Mouse (Mus musculus) ZHBTc4 (cell line): Measurements from ENCODE around the gene Samd4b.
"Not testable (repeated sequence)": the region's sequence is repeated elsewhere in the genome, so short reads cannot be mapped to it uniquely, and the experiment has no call there.

ENCODE experiments used
- DNase-seq: peaks from one replicate; pipeline ENCODE4 v3.0.0-alpha.2; 2011; ENCODE audit warnings: low read depth, low spot score

The Samd4b gene

DNA sequence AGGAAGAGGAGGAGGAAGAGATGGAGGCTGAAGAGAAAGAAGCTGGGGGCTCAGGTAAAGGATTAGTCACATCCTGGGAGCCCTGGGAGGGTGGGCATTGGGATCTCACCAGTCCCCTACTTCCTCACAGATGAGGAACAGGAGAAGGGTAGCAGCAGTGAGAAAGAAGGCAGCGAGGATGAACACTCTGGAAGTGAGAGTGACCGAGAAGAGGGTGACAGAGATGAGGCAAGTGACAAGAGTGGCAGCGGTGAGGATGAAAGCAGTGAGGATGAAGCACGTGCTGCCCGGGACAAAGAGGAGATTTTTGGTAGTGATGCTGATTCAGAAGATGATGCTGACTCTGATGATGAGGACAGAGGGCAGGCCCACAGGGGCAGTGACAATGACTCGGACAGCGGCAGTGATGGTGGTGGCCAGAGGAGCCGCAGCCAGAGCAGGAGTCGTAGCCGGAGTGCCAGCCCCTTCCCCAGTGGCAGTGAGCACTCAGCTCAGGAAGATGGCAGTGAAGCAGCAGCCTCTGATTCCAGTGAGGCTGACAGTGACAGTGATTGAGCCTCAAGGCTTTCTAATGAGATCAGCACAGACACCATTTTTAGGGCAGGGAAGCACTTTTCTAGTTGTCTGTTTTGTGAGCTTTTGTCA is 199.1 kb downstream of the Samd4b start:
- no peak for DNase-seq

DNA sequence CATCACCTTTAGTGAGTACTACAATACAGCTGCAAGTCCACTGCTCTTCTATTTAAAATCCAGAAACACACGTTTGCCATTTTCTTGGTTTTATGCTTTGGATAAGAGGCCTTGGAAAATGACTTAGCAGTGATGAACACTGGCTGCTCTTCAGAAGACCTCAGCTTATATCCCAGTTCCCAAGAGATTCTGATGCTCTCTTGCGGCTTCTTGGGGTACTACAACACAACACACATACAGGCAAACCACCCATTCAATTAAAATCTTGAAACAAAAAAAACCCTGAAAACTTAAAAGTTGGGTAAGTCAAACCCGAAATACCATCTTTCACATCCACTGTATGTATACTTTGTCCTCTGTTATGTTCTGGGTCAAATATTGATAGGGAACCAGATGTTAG is 199.9 kb downstream of the Samd4b start:
- peak; percentile 70 for DNase-seq

DNA sequence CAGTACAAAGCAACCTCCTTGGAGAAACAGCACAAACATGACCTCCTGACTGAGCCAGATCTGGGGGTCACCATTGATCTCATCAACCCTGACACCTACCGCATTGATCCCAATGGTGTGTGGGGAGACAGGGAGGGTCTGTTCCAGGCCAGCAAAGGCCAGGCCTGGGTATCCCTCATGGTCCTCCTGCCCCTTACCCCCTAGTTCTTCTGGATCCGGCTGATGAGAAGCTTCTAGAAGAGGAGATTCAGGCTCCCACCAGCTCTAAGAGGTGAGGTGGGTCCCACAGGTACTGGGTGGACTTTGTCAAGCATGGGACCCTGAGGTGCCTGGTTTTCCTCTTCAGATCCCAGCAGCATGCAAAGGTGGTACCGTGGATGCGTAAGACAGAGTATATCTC is 202.5 kb downstream of the Samd4b start:
- no peak for DNase-seq

DNA sequence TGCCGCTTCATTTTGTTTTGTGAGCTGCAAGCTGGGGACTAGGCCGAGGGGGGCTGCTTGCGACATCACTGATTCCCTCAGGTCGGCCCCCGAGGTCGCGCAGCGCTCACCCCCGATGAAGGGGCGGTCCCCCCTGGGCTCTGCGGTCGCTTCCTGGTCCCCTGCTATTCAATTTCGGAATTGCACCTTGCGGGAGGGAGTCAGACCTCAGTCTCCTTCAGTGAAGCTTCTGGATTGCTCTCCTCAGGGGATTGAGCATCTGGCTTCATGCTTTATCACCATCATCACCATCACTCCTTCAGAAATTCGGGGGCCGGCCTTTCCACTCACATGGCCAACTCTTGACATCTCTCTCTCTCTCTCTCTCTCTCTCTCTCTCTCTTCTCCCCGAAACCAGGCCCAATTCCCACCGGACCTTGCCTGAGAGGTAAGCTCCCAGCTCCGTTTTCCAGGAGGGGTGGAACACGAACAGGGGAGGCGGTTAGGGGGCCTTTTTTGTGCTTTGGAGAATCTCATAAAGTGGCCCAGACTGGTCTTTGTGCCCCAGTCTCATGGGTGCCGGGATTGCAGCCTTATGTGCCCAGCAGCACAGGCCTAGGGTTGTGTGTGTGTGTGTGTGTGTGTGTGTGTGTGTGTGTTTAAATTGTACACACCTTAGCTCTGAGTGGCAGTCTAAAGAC is 204.5 kb downstream of the Samd4b start:
- DNase-seq: no peak

DNA sequence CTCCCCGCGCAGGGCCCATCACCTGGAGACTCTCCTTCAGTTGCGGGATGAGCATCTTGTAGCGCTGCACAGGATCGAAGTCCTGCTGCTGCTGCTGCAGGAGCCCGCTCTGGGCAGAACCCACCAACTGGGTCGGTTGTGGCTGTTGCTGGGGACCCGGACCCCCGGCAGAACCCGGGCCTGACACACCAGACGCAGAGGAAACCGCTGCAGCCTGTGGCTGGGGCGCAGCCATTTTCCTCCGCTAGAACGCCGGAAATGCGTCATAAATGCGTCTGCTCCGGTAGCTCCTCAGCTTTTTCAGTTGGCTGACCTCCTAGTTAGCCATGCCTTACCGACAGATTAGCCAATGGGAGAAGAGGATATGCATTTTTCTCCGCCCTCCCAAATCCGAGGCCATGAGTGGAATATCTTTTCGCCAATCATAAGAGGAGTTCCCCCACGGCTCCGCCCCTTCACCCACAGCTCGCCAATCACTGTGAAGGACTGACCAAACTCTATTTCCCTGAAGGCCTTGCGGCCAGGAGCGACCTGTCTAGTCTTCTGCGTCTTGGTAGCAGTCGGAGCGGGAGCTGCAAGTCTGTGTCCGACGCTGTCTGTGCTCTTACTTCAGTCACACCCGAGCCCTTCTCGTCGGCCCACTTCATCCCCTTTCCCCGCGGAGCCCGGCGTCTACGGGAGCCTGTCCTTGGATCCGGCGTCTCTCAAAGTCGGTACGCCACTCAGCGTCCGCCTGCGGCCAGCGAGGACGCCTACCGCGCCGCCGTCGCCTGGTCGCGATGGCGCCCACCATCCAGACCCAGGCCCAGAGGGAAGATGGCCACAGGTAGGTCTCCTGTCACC is 205.3 kb downstream of the Samd4b start, which contains the start of the genes Med29 and Paf1:
Med29 (minus strand) TSS at position 280 of the 843 bp plus-strand sequence.
Paf1 (plus strand) TSS at position 523 of the 843 bp plus-strand sequence.
- DNase-seq: peak; percentile 99

DNA sequence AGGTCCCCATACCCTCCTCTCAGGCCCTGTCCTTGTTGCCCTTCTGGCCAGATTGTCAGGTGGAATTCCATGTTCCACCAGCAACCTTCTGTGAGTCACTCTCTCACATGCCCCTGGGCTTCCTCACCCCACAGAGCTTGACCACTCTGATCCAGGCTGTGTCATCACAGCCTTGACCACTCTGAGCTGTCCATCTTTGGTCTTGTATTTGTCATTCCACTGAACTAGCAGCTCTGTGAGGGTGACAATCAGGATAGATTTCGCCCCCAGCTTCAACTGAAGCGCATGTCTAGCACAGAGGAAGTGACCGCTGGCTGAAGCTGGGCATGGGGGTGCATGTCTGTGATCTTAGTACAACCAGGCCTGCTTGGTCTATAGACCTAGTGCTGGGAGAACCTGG is 207.6 kb downstream of the Samd4b start:
- DNase-seq: no peak

DNA sequence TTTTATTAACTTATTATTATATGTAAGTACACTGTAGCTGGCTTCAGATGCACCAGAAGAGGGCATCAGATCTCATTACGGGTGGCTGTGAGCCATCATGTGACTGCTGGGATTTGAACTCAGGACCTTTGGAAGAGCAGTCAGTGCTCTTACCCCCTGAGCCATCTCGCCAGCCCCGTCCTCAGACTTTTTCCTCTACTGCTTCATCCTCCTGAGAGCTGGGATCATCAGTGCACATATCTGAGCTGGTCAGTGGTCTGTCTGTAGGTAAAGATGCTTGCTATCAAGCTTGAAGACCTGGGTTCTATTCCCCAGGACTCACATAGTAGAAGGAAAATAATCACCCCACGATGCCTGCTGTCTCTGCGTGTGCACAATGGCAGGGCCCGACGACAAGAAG is 210.6 kb downstream of the Samd4b start:
- not testable (repeated sequence) for DNase-seq

DNA sequence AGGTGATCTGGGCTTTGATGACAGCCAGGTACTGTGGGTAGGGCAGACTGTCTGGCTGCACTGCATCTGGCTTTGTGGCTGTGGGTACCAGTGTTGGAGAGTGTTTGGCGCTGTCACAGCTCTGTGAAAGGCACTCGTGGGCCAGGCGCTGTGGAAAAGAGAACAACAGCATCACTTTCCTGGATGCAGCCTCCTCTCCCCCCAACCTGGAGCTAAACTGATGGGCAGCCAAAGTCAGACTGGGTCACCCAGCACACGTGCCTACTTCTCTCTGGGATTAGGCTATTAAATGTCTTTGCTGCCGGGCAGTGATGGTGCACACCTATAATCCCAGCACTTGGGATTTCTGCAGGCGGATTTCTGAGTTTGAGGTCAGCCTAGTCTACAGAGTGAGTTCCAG is 211.1 kb downstream of the Samd4b start:
- not testable (repeated sequence) for DNase-seq

DNA sequence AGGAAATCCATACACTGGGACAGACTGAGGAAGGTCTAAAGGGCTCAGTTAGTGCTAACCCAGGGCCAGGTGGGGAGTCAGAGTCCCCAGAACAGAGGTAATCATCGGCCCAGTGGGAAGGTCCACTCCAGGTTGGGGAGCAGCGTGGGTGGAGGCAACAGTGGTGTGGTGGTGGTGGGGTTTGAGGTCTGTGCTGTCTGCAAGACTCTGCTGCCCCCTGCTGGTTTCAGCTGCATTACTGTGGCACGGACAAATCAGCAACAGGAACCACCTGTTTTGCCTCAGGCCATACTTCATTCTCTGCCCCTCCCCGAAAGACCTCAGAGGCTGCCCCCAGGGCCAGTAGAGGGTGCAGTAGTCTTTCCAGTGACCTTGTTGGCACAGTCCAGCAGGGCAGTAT is 211.5 kb downstream of the Samd4b start:
- DNase-seq: peak; percentile 94

DNA sequence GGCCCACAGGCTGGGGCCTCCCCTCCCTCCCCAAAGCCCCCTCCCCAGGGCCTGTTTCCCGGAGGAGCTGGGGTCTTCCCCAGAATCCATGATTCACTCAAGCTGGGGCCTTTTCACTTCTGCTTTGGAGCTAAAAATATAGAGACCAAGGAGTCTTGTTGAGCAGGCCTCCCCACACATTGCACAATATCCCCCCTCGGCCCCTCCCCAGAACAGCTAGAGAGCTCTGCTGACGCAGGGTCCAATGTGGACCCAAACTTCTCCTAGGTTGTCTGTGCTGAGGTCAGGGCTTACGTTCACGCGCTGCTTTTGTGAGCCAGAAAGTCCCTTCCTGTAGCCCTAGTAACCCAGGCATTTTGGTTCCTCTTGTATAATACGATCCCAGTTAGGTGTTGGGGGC is 211.9 kb downstream of the Samd4b start:
- DNase-seq: no peak

DNA sequence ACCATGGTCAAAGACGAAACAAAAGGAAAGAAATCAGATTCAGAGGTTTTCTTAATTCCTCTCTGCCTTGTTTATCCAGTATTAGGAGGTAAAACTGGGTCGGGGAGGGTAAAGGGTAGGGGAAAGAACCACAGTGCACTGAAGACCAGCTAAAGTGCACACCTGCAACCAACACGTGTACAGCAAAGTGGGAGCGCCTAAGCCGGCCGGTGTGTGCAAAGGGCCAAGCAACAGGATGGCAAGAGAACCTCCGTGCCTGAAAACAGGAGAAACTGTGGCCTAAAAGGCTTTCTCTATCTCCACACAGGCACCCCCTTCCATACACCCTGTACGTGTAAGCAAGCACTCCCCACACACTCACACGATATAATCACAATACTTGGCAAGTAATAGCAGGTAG is 212.7 kb downstream of the Samd4b start:
- no peak for DNase-seq

DNA sequence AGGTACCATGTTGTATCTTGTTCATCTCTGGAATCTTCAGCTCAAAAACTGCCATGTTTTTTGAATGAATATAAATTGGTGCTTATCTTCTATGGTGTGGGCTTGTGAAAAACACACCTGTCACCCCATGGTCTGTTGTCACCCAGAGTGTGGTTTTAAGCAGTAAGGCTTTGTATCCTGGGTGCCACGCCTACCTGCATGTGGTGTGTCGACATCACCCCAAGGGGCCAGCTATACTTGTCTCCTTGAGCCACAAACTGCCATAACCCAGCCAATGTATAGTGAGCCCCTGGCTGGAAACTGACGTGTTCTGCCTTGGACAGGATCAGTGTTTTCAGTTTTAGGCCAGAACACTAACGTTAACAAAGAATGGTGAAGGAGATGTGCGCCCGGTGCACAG is 213.8 kb downstream of the Samd4b start:
- DNase-seq: no peak

DNA sequence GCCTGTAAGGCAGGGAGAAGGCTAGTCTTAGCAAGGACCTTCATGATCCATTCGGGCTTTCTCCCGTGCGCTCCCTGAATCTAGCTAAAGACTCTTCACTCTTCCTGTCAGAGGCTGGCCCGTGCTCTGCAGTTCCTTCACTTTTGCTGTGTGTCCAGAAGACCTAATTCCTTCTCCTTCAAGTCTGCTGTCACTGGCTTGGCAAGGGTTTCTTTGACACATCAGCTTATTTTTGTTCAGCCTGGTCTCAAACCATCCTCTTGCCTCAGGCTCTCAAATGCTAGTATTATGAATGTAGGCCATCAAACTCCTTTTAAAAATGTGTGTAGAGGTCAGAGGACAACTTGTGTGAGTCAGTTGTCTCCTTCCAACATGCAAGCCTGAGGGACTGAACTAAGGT is 214.3 kb downstream of the Samd4b start:
- no peak for DNase-seq

DNA sequence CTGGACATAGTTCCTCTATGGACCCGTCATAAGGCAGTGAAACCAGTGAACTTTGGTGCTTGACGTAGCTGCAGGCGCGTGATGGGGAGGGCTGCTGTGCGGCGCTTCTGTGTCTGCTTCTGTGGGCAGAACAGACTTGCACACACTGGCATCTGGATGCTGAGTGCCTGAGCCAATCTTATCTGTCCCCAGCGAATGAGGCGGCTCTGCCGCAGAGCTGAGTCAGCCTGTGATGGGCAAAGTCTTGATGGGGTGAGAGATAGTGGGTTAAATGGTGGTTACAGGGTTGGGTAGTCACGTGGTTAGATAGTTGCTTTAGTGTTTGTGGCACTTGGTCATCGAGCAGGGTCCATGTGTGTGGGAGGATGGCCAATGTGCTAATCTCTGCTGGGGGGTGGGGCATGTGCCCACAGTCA is 215.0 kb downstream of the Samd4b start:
- no peak for DNase-seq

DNA sequence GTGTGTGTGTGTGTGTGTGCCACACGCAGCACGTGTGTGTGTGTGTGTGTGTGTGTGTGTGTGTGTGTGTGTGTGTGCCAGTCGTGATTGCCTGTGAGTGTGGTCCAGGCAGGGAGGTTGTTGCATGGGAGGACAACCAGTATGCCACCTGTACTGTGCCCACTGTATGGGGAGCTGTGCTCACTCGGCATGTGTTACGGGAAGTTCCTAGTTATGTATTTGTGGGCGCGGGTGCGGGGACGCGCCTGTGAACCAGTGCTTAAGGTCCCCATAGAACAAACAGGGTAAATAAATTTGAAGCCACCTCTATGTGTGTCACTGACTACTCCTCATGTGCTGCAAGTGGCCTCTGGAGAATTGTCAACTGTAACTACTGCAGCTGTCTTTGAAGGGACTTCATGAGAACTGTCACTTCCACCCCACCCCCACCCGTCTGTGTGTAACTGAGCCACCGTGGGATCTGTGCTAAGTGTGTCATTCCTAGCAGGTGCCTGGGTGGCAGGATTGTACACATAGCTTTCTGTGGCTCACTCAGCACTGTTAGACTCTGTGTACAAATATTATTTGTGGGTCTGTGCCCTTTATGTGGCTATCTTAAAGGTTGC is 215.5 kb downstream of the Samd4b start:
- no peak for DNase-seq

DNA sequence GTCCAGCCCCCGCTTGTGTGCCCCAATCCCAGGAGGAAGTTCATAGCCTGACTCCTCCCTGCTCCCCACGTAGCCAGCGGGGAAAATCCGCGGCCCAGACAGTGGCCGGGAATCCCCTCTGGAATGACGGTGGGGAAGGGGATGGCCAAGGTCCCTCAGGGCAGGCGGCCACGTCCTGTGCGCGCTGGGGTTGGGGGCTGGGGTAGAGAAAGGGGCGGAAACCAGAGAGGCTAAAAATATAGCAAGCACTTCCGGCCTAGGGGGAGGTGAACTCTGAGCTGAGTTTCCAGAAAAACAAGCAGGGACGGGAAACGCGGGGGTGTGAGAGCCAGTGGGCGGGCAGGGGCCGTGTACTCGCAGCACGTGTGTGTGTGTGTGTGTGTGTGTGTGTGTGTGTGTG is 216.0 kb downstream of the Samd4b start:
- DNase-seq: peak; percentile 69

DNA sequence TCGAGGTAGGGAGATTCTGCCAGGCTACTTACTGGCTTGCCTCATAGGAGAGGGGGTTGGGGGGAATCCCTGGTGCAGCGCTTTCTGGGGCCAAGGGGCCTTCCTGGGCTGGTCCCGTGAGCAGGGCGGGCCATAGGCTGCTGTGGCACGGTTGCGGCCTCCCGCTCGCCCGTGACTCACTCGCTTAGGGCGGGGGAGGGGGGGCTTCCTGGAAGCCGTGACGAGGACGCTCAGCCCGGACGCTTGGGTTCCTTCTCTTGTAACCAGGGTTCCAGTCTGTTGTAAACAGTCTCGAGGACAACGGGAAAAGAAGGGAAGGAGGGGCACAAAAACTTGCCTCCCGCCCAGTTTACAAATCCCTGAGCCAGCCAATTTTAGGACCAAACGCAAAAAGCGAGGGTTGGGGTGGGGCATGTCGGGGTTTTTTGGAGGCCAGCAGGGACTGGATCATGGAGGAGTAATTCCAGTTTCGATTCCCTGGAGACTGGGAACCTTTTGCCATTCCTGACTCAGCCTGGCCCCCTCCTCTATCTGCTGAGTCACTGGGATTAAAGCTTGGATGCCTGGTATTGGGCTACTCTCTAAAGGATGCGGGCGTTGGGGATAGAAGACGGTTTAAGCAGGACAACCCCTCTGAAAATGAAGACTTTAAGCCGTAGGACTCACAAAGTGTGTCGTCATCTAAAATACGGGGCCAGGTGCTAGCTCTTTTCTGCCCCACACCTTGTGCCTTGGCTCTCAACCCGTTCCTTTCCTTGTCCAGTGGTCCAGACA is 216.7 kb downstream of the Samd4b start:
- peak; percentile 85 for DNase-seq

DNA sequence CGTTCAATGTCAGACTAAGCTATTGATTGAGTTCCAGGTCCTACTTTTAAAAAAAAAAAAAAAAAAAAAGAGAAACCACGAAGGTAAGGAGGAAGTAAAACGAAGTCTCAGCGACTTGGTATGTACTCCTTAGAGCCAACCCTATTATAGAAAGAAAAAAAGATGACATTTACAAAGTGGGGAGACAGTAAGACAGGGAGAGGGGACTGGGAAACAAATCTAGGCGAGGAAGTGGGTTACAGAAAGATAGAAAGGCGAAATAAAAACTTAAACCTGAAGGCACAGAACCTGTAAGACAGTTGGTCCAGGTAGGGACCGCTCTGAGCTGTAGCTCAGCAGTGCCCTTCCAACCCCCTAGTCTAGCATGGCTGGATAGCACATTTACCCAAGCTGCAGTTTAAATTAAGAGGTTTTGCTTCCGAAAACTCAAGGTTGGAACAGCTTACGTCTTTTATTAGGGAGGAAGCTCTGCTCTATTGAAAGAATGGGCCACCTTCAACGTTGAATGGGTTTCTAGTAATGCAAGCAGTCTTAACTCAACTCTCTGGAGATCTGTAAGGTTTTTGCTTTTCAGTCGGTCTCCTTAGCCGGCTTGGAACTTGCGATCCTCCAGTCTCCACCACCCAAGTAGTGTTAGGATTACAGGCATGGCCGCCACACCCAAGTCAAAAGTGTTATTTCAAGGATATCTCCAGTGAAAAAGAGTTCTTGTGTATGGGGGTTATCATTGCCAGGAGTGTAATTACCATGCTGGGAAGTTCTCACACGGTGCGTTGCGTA is 217.5 kb downstream of the Samd4b start, which contains the start of gene Zfp36:
Zfp36 (minus strand) TSS at position 17 of the 780 bp plus-strand sequence.
- DNase-seq: no peak

DNA sequence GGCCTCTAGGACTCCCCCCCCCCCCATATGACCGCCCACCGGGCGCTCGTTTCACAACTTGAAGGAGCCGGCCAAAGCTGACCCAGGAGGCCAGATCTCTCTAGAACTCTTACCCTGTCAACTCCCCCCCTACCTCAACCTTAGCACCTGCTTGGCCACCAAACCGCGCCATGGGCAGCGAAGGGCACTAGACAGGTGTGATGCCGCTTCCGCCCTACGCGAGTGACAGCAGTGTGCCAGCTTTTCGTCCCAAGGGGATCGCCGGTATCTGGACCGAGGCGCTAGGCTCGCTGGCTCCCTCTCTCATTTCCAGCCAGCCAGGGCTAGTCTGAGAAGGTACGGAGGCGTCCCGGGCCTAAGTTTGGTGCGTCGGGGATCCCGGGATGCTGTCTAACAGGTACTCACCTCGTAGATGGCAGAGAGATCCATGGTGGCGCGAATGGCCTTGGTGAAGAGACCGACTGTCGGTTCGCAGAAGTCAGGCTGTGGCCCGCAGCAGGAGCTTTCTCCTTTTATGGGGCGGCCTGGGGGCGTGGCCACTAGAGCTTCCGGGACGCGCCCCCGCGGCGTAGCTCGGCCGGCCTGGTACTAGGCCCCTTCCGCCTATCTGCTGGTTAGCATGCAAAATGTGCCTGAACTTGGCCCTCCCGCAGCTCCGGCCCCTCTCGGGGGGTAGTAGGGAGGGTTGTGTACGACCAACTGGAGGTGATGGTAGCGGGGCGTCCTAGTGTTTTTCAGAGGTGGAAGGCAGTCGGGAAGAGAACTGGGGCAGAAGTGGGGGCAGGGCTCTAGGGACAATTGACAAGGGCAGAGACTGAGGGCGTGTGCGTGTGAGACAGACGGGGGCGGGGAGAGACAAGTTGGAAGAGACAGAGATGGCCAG is 218.9 kb downstream of the Samd4b start:
- peak; percentile 97 for DNase-seq
